Mouse (Mus musculus): Measurements from ENCODE around the gene Fxyd5.

DNA sequence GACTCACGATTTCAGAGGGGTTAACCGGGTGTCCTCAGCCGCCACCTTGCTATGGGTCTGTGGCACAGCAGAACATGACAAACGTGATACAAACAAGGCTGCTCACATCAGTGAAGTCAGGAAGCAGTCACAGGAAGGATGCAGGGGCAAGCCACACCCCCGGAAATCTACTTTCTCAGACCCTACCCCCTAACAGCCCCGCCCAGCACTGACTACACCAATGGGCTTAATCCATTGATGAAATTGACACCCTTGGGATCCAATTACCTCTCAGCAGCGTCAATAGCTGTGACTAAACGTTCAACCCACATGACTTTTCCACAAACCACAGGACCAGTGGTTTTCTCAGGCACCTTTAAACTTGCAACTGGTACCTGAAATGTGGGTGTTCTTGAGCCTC lies 13.7 kb downstream of the Fxyd5 start:
- TF ChIP-seq CTCF (IDR thresholded peaks at IDR 0.05; ENCODE audit: borderline replicate concordance, insufficient read depth, low read length) (no peak), POLR2A (IDR thresholded peaks at IDR 0.05; ENCODE audit: low read depth, low read length) (no peak)

Data from embryonic fibroblast, embryonic 13.5 days (primary cell).